Mouse (Mus musculus) brain, embryonic 18.5 days (tissue): ENCODE measurements around the gene Gm11549.

ENCODE experiments used
- DNase-seq: peaks from one replicate; pipeline ENCODE4 v3.0.0-alpha.2; 2012; ENCODE audit warnings: low read depth, low spot score

Gene Gm11549

GRCm38 (mm10) chr3:36521073-36522060, at the start of gene Gm11549:
TSS of gene Gm11549 (minus strand) at chr3:36521813.
- DNase-seq, result no peak

DNA sequence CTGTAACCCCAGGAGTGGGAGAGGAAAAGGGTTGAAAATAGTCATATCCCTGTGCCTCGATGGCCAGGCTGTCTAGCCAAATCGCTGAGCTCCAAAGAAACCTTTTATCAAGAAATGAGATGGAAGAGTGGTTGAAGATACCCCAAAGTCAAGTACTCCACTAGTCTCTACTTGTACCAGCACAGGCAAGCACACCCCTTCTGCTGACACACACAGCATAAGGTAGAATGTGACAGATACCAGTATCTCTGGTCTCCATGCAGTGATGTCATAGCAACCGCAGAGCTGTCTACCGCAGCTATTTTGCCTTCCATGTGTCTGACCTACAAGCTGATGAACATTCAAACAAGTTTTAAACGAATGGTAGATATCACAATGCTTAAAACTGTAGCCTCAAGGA, 48.2 kb upstream of the Gm11549 start:
- no peak for DNase-seq

GRCm38 (mm10) chr3:36563666-36564065, 42.1 kb upstream of the Gm11549 start:
- no peak for DNase-seq

DNA sequence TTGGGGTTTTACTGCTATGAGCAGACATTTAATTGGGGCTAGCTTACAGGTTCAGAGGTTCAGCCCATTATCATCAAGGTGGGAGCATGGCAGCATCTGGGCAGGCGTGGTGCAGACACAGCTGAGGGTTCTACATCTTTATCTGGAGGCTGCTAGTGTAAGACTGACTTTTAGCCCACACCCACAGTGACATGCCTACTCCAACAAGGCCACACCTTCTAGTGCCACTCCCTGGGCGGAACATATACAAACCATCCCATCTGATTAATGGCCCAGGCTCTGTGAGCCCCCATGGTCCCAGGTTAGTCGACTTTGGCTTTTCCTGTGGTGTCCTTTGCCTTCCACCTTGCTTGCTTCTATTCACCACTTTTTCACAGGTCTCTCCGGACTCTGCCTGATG, 38.0 kb upstream of the Gm11549 start:
- DNase-seq, result no peak

DNA sequence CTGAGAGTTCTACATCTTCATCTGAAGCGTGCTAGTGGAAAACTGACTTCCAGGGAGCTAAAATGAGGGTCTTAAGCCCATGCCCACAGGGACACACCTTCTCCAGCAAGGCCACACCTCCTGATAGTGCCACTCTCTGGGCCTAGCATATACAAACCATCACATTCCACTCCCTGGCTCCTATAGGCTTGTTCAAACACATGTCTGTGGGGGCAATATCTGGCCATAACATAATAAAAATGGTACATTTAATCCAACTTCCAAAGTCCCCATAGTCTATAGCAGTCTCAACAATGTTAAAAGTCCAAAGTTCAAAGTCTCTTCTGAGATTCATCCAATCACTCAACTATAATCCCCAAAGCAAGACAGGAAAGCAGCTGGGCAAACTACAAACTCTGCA, 36.0 kb upstream of the Gm11549 start:
- DNase-seq, result no peak

- DNase-seq, result peak; percentile 80
These were observed 30.9 kb upstream of the Gm11549 start, which contains the start of gene Exosc9 for GRCm38 (mm10) chr3:36552406-36553047. TSS of gene Exosc9 (plus strand) at chr3:36552606.

- DNase-seq, result no peak
These were observed 30.3 kb upstream of the Gm11549 start for GRCm38 (mm10) chr3:36551851-36552384.

DNA sequence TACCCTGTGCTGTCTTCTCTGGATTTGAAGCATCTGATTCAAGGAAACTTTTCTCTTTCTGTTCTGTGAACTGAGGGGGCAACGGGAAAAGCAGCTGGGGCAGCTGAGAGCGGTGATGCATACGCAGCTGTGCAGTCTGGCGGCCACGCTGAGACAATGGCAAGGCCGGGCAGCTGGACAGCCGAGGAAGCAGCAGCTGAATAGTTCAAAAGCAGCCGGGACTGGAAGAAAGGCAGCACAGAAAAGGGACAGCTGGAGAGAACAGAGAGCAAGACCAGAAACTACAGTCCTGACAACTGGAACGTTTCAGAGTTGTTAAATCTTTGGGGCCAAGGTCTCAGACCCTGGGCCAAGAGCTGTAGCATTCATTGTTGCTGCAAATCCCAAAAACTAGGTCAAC, 29.7 kb upstream of the Gm11549 start:
- DNase-seq, result no peak

GRCm38 (mm10) chr3:36544961-36545360, 23.3 kb upstream of the Gm11549 start:
- DNase-seq, result no peak

DNA sequence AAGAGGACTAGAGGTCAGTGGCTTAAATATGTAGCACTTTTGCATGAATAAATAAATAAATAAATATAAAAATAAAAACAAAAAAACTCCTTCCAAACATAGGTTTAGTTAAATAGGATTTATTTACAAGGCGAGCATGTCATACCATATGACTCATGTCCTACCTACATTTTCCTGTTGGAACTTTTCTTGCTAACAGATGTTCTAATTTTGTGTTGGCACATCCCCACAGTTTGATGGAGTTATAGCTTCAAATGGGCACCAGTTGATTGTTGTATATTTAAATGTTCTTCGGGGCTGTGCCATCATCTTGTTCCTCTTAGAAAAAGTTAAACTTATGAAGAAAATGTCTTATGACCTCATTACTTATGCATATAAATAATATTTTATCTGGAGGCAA, 19.8 kb upstream of the Gm11549 start:
- no peak for DNase-seq

GRCm38 (mm10) chr3:36540756-36541155, 19.1 kb upstream of the Gm11549 start:
- DNase-seq, result no peak

- DNase-seq, result no peak
These were observed 16.3 kb upstream of the Gm11549 start for GRCm38 (mm10) chr3:36537701-36538470.

DNA sequence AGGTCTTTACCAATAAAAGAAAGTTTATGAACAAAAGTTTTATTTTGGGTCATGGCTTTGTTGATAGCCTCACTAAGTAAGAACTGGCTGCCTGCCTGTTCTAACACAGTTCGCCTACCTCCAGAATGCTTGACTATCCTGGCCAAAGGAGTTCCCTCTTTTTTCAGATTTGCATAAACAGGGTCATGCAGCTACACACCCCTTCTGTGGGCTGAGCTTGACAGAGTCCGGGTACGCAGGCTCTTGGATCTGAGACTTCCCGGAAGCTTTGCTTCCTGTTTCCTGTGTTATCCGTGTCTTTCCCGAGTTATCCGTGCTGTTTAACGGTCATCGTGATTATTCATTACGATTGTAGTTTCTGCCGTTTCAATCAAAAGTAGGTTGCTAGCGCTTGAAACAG, 14.4 kb upstream of the Gm11549 start:
- no peak for DNase-seq

GRCm38 (mm10) chr3:36533201-36533672, 11.6 kb upstream of the Gm11549 start:
- DNase-seq, result no peak

DNA sequence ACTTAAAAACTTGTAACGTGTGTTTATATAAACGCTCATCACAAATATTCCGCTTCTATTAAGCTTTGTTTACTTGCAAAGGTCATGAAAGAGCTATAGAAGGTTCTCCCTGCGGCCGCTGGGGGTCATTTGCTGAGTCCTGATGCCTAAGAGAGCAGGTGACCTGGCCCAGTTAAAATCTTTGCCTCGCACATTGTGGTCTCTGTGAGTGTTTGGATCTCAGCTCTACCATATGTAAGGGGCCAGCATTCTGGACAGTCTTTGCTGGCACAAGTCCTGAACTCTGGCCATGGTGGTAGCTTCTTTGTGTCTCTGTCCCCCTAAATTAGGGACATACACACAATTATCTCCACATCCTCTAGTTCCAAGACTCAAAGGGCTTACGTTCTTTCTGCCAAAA, 11.1 kb upstream of the Gm11549 start:
- DNase-seq, result no peak

GRCm38 (mm10) chr3:36531979-36532542, 10.4 kb upstream of the Gm11549 start:
- no peak for DNase-seq

- DNase-seq, result no peak
These were observed 9.6 kb upstream of the Gm11549 start for GRCm38 (mm10) chr3:36531242-36531641.

DNA sequence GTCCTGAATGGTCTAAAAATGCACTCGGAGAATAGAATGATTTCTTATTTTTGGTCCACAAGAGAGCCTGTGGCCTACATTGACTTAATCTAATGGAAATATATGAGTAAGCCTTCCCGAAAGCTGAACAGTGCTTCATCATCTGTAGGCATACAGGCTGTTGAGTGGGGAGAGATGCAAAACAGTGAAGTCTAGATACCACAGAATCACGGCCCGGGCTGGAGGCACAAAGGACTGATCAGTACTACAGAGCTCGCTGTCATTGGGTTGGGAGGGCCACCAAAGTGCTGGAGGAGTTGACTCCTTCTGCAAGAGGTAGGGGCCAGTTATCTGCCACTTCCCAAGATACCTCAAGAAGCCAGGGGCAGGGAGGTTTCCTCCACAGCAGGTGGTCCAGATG, 9.2 kb upstream of the Gm11549 start:
- no peak for DNase-seq

DNA sequence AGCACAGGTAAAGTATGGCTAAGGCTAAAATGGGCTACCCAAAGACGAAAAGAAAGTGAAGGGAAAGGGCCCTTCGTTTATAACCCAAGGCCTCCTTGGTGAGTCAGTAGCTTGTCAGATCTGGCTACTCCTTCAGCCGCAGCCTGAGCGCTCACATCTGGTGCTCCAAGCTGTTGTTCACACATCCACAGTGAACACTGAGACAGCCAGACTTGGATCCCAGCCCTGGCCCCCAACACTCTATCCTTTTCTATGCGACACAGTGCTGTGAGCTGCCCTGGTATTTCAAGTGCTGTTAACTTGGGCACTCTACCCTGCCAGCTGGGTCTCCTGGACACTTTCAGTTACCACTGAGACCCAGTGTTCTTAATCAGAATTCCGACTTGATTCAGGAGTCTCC, 8.7 kb upstream of the Gm11549 start:
- no peak for DNase-seq

GRCm38 (mm10) chr3:36524466-36524865, 2.9 kb upstream of the Gm11549 start:
- DNase-seq, result no peak

DNA sequence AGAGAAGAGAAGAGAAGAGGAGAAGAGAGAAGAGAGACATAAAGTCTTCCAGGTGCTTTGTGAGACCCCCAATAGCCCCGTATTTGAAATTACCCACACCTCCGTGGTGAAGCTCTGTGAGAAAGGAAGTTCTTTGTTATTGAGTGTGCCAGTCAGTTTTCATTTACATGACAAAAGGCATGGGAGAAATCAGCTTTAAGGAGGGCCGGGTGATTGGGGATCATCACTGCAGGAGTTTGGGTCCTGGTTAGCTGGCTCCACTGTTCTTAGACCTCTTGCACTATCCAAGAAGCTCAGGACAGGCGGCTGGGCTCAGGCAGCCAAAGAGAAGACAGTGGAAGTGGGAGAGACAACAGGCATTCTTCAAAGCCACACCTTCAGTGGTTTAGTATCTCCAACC, 524 bp upstream of the Gm11549 start:
- DNase-seq, result no peak
